Mouse (Mus musculus) cortical plate, adult 2 months (tissue): Measurements from ENCODE around the gene Tbl2.

Source experiments
- CTCF ChIP-seq: fragments of 200-500 bp; IDR thresholded peaks from 2 replicates; pipeline ENCODE4 v1.5.1; 2011; ENCODE audit warnings: mild to moderate bottlenecking, control low read depth, low read length; ENCODE audit not compliant: insufficient read depth; ENCODE audit errors: extremely low read depth
- POLR2A ChIP-seq: fragments of 200-500 bp; IDR thresholded peaks from 2 replicates; pipeline ENCODE4 v1.6.1; 2011; ENCODE audit warnings: mild to moderate bottlenecking, low read length, control low read depth; ENCODE audit not compliant: insufficient read depth; ENCODE audit errors: extremely low read depth

- no peak for TF ChIP-seq CTCF
- TF ChIP-seq POLR2A, result no peak
These were observed 9.6 kb upstream of the Tbl2 start for GRCm38 (mm10) chr5:135139881-135140280.
